Mouse (Mus musculus) effector memory CD4-positive, alpha-beta T cell, adult 7 months (primary cell): Measurements from ENCODE around the gene Myh6. TPM values are rescaled to one million over a fixed set of nuclear protein-coding genes. Genes with fewer than 3 reads are reported as not detected.

Experiments
- polyA plus RNA-seq: library from polyadenylated mRNA; unstranded; fragments of 100-300 nt; shearing (Covaris generic); gene quantifications from one replicate; pipeline ENCODE4 v1.2.1, GENCODE M21; 2017

Gene Myh6
- 0.06 TPM for polyA plus RNA-seq

GRCm38 (mm10) chr14:54966320-54966977 is at the start of gene Myh6:
TSS of gene Myh6 (minus strand) at chr14:54966927.

GRCm38 (mm10) chr14:55014991-55015766 is 48.5 kb upstream of the Myh6 start, which contains the start of gene Ngdn:
TSS of gene Ngdn (plus strand) at chr14:55015454.

GRCm38 (mm10) chr14:54994136-54994868 is 27.6 kb upstream of the Myh6 start, which contains the start of gene Myh7:
TSS of gene Myh7 (minus strand) at chr14:54994626.

GRCm38 (mm10) chr14:54976633-54977032 is 9.9 kb upstream of the Myh6 start, which contains the start of gene Gm17428:
TSS of gene Gm17428 (plus strand) at chr14:54976933.

GRCm38 (mm10) chr14:54935904-54936830 is 30.6 kb downstream of the Myh6 start, which contains the start of gene Cmtm5:
TSS of gene Cmtm5 (plus strand) at chr14:54936261.

GRCm38 (mm10) chr14:54932645-54933150 is 34.0 kb downstream of the Myh6 start, which contains the start of gene Il25:
TSS of gene Il25 (plus strand) at chr14:54932695.

GRCm38 (mm10) chr14:54925349-54926342 is 41.1 kb downstream of the Myh6 start, which contains the start of gene Efs:
TSS of gene Efs (minus strand) at chr14:54926126.

GRCm38 (mm10) chr14:54912886-54913285 is 53.8 kb downstream of the Myh6 start, which contains the start of gene Slc22a17:
TSS of gene Slc22a17 (minus strand) at chr14:54913132.

GRCm38 (mm10) chr14:54892200-54892599 is 74.5 kb downstream of the Myh6 start, which contains the start of gene Pabpn1:
TSS of gene Pabpn1 (plus strand) at chr14:54892500.

Other genes starting within 250 kb of the Myh6 start
- gene Slc7a8, start 185.0 kb downstream of the Myh6 start, polyA plus RNA-seq = 0.09 TPM
- not detected for gene Rnf212b, start 152.8 kb downstream of the Myh6 start, polyA plus RNA-seq
- gene Homez, start 96.0 kb downstream of the Myh6 start, polyA plus RNA-seq = 5.7 TPM
- 1.5 TPM for gene Ppp1r3e, start 89.4 kb downstream of the Myh6 start, polyA plus RNA-seq
- not detected for gene Bcl2l2, start 83.5 kb downstream of the Myh6 start, polyA plus RNA-seq
- gene Gm20521, start 83.5 kb downstream of the Myh6 start, polyA plus RNA-seq = not detected
- gene Pabpn1, start 74.4 kb downstream of the Myh6 start, polyA plus RNA-seq = 162 TPM
- gene Slc22a17, start 53.8 kb downstream of the Myh6 start, polyA plus RNA-seq = 1.5 TPM
- 0.26 TPM for gene Efs, start 40.8 kb downstream of the Myh6 start, polyA plus RNA-seq
- gene Il25, start 34.2 kb downstream of the Myh6 start, polyA plus RNA-seq = 0.37 TPM
- 1.5 TPM for gene Cmtm5, start 30.7 kb downstream of the Myh6 start, polyA plus RNA-seq
- not detected for gene Gm17428, start 10.0 kb upstream of the Myh6 start, polyA plus RNA-seq
- gene Myh7, start 27.7 kb upstream of the Myh6 start, polyA plus RNA-seq = not detected
- 124 TPM for gene Ngdn, start 48.5 kb upstream of the Myh6 start, polyA plus RNA-seq
- 14.4 TPM for gene Zfhx2, start 125.4 kb upstream of the Myh6 start, polyA plus RNA-seq
- 19.3 TPM for gene Thtpa, start 127.9 kb upstream of the Myh6 start, polyA plus RNA-seq
- gene Ap1g2, start 139.7 kb upstream of the Myh6 start, polyA plus RNA-seq = 170 TPM
- 0.16 TPM for gene Jph4, start 150.0 kb upstream of the Myh6 start, polyA plus RNA-seq